Mouse (Mus musculus): ENCODE data around the gene Gm21974.
"Not testable (repeated sequence)": the region's sequence is repeated elsewhere in the genome, so short reads cannot be mapped to it uniquely, and the experiment has no call there.

Gm21974 gene

DNA sequence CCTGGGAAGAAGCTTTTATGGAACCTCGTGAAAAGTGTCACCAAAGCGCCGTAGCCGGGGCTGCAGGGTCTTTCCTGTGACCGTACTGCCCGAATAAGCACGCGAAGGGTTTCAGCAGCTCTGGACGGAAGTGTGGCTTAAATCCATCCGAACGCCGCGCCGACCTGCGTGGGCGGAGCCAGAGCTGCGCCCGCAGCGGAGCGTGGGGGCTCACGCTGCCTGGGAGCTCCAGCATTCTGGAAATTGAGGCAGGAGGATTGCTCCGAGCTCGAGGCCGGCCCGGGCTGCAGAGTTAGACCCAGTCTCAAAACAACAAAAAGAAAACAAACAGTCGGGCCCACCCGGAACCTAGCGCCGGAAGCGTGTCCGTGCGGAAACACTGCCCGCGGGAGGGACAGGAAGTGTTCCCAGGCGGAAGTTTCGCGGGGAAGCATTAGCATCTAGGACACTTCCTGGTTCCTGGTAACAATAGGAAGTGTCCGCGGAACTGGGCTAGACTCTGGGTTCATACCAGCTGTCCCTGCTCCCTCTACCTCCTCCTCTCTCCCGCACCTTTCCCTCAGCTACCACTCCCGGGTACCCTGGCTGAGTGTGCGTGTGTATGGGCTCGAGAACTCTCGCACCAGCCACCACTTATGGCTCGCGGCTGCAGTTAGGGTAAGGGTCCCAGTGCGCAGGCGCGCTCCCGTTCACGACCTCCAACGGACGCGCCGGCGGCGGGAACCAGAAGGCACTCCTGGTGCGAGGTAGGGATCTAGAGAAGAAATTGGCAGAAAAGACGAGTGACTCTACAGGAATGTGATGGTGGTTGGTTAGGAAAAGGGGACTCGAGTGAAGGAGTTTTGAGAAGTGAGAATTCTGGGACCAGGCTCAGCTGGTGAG lies 18.5 kb downstream of the Gm21974 start, which contains the start of gene Zfp668:
Zfp668 (minus strand) TSS at position 362 of the 882 bp plus-strand sequence.
- peak; percentile 76 to 87 for DNase-seq (ENCODE audit: low spot score in 2 of 2)

DNA sequence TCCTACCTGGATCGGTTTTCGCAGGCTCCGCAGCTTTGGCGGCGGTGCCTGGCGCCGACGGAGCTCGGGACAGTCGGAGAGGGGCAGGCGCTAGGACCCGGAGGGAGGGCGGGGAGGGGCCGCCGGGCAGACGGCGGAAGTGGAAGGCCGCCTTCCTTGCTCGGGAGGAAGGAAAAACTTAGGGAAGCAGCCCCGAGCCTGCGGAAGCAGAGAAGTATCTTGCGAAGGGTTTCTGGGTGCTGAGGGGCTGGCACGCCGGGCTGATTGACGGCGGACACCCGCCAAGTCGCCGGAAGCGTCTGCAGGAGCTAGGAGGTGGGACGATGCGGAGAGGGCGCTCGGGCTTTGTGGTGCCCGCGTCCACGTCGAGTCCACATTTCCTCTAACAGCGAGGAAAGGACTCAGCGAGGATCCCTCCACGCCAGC lies 19.2 kb downstream of the Gm21974 start, which contains the start of gene Zfp646:
Zfp646 (plus strand) TSS at position 181 of the 426 bp plus-strand sequence.
- no peak for DNase-seq (ENCODE audit: low spot score in 2 of 2)

GRCm38 (mm10) chr7:127875627-127876001 lies 19.6 kb downstream of the Gm21974 start:
- peak; percentile 87 to 95 for DNase-seq (ENCODE audit: low spot score in 2 of 2)

DNA sequence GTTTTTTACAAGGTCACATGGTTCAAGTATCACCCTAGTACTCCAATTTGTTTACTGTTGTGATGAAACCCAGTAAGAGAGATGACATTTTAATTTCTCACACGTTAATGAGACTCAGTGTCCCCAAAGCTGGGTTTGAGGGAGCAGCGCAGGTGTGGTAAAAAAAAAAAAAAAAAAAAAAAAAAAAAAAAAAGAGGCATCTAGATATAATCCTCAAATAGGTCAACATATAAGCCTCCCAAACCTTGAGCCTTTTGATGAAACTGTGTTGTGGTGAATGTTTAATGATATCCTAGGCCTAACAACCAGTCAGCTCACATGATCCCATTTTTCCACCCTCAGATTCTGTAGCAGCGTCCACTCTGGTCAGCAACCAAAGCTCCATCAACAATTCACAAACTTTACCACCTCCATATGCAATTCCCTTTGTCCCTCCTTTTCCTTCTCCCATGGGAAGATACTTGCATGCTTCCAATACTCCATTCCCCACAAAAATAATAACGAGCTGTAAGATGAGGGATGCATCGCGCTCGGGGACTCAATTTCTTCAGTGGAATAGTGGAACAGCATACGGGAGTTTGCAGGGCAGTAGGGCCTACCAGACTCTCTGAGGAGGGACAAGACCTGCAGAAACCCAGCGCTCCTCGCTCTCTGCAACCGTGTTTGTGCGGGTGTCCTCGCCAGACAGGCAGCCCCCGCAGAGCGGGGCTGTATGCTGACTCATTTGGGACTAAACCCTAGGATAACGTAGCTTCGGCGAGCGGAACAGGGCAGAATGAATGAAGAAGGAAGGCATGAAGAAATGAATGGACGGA lies 20.2 kb downstream of the Gm21974 start:
- DNase-seq (ENCODE audit: low spot score in 2 of 2) = no peak

DNA sequence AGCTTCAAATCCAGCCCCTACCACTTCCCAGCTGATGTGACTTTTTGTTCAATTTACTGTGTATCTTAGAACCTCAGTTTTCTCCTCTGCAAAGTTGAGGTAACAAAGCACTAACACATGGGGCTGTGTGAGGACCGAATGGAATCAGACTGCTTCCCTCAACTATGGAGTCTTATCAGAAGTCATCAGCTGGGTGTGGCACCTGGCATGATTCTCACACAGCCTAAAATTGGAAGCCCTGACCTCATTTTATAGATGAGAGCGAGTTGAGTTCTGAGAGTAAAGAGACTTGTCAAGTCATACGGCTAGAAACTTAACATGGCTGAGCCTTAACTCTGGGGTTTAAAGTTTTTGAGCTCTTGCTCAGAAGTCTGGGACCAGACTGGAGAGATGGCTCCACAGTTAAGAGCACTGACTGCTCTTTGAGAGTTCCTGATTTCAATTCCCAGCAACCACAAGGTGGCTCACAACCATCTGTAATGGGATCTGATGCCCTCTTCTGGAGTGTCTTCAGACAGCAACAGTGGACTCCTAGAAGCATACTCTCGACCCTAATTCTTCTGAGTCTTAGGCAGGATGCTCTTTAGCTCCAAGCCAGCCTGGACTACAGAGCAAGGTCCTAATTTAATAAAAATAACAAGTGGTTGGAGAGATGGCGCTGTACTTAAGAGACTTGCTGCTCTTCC lies 25.0 kb downstream of the Gm21974 start:
- DNase-seq (ENCODE audit: low spot score in 2 of 2) = no peak

GRCm38 (mm10) chr7:127869149-127869810 lies 26.0 kb downstream of the Gm21974 start:
- no peak for DNase-seq (ENCODE audit: low spot score in 2 of 2)

DNA sequence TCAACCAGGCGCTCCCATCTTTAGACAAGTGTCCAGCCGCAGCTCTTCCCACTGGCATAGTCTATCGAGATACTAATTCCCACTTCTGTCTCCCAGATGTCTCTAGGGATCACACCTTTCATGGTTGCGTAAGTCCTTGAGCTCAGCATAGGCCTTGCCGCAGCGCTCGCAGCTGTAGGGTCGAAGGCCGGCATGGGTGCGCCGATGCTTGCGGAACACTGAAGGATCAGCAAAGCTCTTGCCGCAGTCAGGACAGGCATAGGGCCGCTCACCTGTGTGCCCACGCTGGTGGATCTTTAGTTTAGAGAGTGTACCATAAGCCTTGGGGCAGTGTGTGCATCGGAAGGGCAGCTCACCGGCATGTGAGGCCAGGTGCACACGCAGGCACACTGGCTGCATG lies 27.6 kb downstream of the Gm21974 start:
- no peak for DNase-seq (ENCODE audit: low spot score in 2 of 2)

DNA sequence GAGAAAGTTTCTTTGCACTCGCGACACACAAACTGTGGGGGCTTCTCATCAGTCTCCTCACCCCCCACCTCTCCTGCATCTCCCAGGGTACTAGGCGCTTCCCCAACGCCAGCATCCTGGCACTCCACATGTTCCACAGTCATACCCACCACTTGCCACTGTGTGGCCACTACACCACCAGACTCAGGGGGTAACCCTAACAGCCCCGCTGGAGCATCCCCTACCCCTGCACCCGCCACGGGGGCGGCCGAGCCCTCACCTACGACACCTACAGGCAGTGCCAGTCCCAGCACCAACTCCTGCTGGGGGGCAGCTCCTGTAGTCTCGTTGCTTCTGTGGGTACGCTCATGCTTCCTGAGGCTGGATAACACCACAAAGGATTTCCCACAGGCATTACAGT lies 28.8 kb downstream of the Gm21974 start:
- no peak for DNase-seq (ENCODE audit: low spot score in 2 of 2)

DNA sequence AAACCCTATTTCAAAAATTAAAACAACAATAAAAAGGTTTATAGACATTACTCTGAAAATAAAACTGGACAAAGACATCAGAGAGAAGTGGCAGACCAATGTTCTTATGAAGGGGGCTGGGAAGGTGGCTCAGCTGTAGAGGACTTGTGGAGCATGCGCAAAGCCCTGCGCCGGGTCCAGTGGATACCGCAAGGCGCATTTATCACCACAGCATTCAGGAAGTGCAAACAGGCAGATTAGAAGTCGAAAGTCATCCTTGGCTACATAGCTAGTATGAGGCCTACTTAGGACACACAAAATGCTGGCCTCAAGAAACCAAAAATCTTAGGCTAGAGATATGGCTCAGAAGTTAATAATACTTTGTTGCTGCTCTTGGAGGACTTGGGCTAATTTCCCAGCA lies 37.0 kb downstream of the Gm21974 start:
- DNase-seq (ENCODE audit: low spot score in 2 of 2) = no peak

DNA sequence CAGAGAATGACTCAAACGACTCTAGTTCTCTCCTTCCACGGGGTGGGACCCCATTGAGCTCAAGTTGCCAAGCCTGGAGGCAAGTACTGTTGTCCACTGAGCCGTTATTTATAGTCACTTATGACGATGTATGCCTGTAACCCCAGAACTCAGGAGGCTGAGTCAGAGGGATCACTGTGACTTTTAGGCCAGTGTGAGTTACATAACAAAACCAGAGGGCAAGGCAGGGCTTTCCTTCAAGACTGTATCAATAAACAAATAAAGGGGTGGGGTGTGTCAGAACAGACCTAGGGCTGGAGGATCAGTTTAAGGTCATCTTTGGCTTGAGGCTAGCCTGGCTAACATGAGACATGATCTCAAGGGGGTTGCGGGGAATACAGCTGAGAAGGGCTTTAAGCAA lies 44.3 kb downstream of the Gm21974 start:
- no peak for DNase-seq (ENCODE audit: low spot score in 2 of 2)

GRCm38 (mm10) chr7:127849973-127850875 lies 45.0 kb downstream of the Gm21974 start:
- DNase-seq (ENCODE audit: low spot score in 2 of 2) = no peak

DNA sequence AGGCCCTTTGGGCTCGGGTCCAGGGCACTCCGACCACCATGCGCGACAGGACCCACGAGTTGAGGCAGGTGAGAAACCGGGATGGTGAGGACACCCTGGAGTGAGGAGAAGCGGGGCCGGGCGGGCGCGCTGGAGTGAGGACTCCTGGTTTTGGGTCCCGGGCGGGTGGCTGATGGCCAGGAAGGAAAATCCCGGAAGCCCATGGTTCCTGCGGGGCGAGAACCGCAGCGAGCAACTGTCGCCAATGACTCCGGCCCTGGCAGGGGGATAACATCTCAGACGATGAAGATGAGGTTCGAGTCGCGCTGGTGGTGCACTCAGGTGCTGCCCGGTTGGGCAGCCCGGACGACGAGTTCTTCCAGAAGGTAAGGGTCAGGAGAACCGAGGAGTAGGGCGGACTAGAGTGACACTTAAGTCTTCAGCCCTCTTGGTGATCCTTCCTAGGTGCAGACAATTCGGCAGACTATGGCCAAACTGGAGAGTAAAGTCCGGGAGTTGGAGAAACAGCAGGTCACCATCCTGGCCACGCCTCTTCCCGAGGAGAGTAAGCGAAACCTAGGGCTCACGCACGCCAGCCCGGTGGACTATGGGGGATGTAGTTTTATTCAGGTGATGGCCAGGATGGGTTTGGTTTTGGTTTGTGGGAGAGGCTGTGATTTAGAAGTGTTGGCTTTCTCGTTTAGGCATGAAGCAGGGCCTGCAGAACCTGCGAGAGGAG lies 53.1 kb downstream of the Gm21974 start:
- DNase-seq (ENCODE audit: low spot score in 2 of 2) = peak; percentile 49 to 60

DNA sequence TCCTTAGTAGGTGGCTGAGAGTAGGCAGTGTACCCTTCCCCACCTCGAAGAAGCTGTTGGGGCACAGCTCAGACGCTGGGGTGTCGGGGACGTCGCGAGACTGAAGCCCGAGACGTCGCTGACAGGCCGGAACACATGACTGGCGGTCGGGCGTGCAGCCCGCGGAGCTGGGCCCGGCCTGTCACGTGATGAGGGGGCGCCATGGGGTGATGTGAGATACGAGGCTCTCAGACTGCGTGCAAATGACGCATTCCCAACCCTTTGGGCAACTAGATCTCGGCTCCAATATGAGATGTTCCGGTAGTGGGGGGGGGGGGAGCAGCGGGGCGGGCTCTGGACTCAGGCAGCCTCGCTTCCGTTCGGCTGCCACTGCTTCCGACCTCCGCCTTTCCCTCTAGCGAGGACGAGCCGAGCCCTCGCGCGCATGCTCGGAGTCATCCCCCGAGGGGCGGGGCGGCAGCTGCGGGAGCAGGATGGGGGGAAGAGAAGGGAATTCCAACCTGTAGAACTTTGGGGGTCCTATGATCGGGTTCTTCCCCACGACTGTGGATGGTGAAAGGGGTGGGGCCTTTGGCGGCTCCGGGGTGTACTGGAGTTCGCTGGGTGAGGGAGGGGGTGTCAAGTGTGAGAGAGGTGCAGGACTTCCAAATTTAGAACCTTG lies 53.8 kb downstream of the Gm21974 start:
- peak; percentile 83 to 92 for DNase-seq (ENCODE audit: low spot score in 2 of 2)

DNA sequence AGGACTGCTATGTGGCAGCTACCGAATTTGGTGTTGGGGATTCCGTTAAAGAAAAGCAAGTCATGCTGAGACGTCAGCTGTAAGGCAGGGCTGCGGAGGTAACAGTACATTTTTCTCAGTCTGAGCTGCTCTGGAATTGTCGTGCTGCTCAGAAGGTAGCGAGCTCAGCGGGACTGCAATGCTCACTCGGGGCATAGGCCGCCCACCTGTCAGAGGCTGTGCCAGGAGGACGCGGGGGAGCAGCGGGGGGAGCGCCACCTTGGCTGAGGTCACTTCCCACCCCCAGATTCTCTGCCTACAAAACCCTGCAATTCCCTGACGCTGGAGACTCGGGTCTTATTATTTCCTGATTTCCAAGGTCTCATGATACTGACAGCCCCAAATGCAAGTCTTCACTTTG lies 54.4 kb downstream of the Gm21974 start:
- peak in 1 of 2 experiments; percentile 42 for DNase-seq (ENCODE audit: low spot score in 2 of 2)

DNA sequence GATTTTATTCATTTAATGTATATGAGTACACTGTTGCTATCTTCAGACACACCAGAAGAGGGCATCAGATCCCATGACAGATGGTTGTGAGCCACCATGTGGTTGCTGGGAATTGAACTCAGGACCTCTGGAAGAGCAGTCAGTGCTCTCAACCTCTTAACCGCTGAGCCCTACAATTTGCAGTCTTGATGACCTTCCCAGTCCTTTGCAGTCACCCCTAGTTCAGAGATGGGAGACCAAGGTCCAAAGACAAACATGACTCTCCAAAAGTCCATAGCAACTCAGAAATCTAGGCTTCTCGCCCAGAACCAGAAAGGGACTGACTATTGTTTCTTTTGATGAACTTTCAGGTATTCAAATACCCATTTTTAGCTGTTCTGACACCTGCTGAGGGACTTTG lies 55.2 kb downstream of the Gm21974 start:
- not testable (repeated sequence) for DNase-seq (ENCODE audit: low spot score in 2 of 2)

DNA sequence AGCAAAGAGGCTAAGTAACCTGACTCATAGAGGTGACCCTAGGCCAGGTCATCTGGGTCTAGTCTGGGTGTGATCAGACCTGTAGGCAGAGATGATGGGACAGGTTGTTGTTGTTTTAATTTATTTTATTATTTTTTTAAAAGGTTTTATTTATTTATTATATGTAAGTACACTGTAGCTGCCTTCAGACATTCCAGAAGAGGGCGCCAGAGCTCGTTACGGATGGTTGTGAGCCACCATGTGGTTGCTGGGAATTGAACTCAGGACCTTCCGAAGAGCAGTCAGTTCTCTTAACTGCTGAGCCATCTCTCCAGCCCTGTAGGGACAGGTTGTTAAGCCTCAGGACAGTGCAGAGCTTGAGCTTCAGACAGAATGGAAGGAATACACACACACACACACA lies 57.4 kb downstream of the Gm21974 start:
- DNase-seq (ENCODE audit: low spot score in 2 of 2) = not testable (repeated sequence)

- no peak for DNase-seq (ENCODE audit: low spot score in 2 of 2)
These were observed 57.8 kb downstream of the Gm21974 start for GRCm38 (mm10) chr7:127837473-127837872.

All from cerebellum, postnatal 4 days (tissue).